ENCODE assay signal across 13 mouse cellular contexts in genomic region chr1:31152799-31153426, GRCm38 (mm10). TPM values are rescaled to one million over a fixed set of nuclear protein-coding genes. Genes with fewer than 3 reads are reported as not detected.
DNase-seq lines count a peak whose midpoint lies in the region; ATAC-seq and TF ChIP-seq lines count a peak whose summit lies in the region.
"Had no signal": no experiment of that assay in that cellular context is flagged by ENCODE, and none has a peak within 500 bp of the region (broad histone marks: within the 10 kb centered on the region; RNA-seq: fewer than 3 reads in every experiment).

No protein-coding gene starts in this region.

- no peak for TF ChIP-seq EP300 in liver, postnatal 0 days (IDR thresholded peaks at IDR 0.05; ENCODE audit: low read depth)

- no peaks in the 10 kb centered on the region for H3K9me3 ChIP-seq in heart, embryonic 10.5 days
- H3K9me3 ChIP-seq in liver, postnatal 0 days (ENCODE audit: low read length) = no peaks in the 10 kb centered on the region
- H3K9me3 ChIP-seq: forebrain, embryonic 15.5 days; hindbrain, embryonic 13.5 days; limb, embryonic 10.5 days had no signal

- no peaks in the 10 kb centered on the region for H3K4me1 ChIP-seq in heart, embryonic 10.5 days
- no peaks in the 10 kb centered on the region; the same call in 1 of the 2 replicates for H3K4me1 ChIP-seq in liver, postnatal 0 days (ENCODE audit: insufficient read depth)
- H3K4me1 ChIP-seq: forebrain, embryonic 15.5 days; hindbrain, embryonic 13.5 days had no signal

- peak; percentile 71 for ATAC-seq in liver, postnatal 0 days
- ATAC-seq: forebrain, embryonic 15.5 days had no signal

- no peaks in the 10 kb centered on the region for H3K36me3 ChIP-seq in heart, embryonic 10.5 days
- H3K36me3 ChIP-seq in liver, postnatal 0 days (replicated peaks; ENCODE audit: insufficient read depth, low read length) = no peaks in the 10 kb centered on the region
- H3K36me3 ChIP-seq: forebrain, embryonic 15.5 days; hindbrain, embryonic 13.5 days; limb, embryonic 10.5 days had no signal

- H3K9ac ChIP-seq in liver, postnatal 0 days (replicated peaks) = no peak overlapping the region
- H3K9ac ChIP-seq: forebrain, embryonic 15.5 days; hindbrain, embryonic 13.5 days had no signal

- no peaks in the 10 kb centered on the region for H3K27me3 ChIP-seq in heart, embryonic 10.5 days (ENCODE audit: insufficient read depth, poor library complexity, severe bottlenecking)
- H3K27me3 ChIP-seq in liver, postnatal 0 days (ENCODE audit: insufficient read depth, low read length) = no peaks in the 10 kb centered on the region
- H3K27me3 ChIP-seq: forebrain, embryonic 15.5 days; hindbrain, embryonic 13.5 days had no signal

- WGBS in heart, embryonic 10.5 days = 55% methylated on average over 2 of the region's 2 CpGs
- WGBS in liver, postnatal 0 days (ENCODE audit: insufficient replicate concordance) = 42% methylated on average over 2 of the region's 2 CpGs

- DNase-seq in heart, adult 18-20 months = peak; percentile 21 to 28
- DNase-seq in heart, embryonic 10.5 days (ENCODE audit: low spot score) = no peak
- peak; percentile 21 for DNase-seq in 416B (ENCODE audit: low read depth)
- peak; percentile 30 for DNase-seq in adrenal gland, postnatal 10 days
- peak; percentile 16 for DNase-seq in liver, postnatal 0 days
- no peak for DNase-seq in ovary, postnatal 36 days (ENCODE audit: low spot score)
- no peak for DNase-seq in urinary bladder, adult 2 months (ENCODE audit: low spot score)
- DNase-seq in frontal cortex, postnatal 36 days (ENCODE audit: low spot score in 2 of 2) = no peak
- DNase-seq: cerebellum, adult 9-11 months had no signal

- TF ChIP-seq CTCF in liver, postnatal 0 days (IDR thresholded peaks at IDR 0.05; ENCODE audit: low read depth) = peak; percentile 67

- no peak overlapping the region for H3K4me2 ChIP-seq in liver, postnatal 0 days (ENCODE audit: low read depth, low read length)
- H3K4me2 ChIP-seq: forebrain, embryonic 15.5 days; hindbrain, embryonic 13.5 days had no signal

- no peak overlapping the region for H3K27ac ChIP-seq in heart, embryonic 10.5 days
- H3K27ac ChIP-seq in liver, postnatal 0 days (ENCODE audit: low read depth) = no peak overlapping the region
- H3K27ac ChIP-seq: forebrain, embryonic 15.5 days; hindbrain, embryonic 13.5 days; limb, embryonic 10.5 days had no signal

- H3K4me3 ChIP-seq in heart, embryonic 10.5 days = no peak overlapping the region
- no peak overlapping the region for H3K4me3 ChIP-seq in liver, postnatal 0 days (ENCODE audit: low read depth, low read length)
- H3K4me3 ChIP-seq: forebrain, embryonic 15.5 days; hindbrain, embryonic 13.5 days; limb, embryonic 10.5 days; myocyte had no signal

RNA-seq across cellular contexts. Expression of gene Lgsn, which starts 23.3 kb away (rescaled TPM):
- not detected for total RNA-seq in heart, adult 18-20 months (2021)
- polyA plus RNA-seq in heart, embryonic 10.5 days (2016; fragmentation: Nextera tagmentation; extraction: Ambion mirVana) = not detected in 2 replicates
- not detected for total RNA-seq in adrenal gland, postnatal 10 days (2021)
- polyA plus RNA-seq in liver, postnatal 0 days (2015; fragmentation: Nextera tagmentation; extraction: Ambion mirVana) = not detected in 2 replicates
- not detected in 2 replicates for polyA plus RNA-seq in urinary bladder, adult 2 months (2012; rRNA removed)
- polyA plus RNA-seq: forebrain, embryonic 15.5 days; hindbrain, embryonic 13.5 days; limb, embryonic 10.5 days; myocyte had no signal

Comparison
In these comparisons a context has a peak if more than half of its experiments do, and no peak if none do; other contexts are left out.
1. DNase-seq: peak in heart, adult 18-20 months (2 of 2), 416B (single experiment), adrenal gland, postnatal 10 days (single experiment) and liver, postnatal 0 days (single experiment); none in heart, embryonic 10.5 days (single experiment), ovary, postnatal 36 days (single experiment), urinary bladder, adult 2 months (single experiment) and frontal cortex, postnatal 36 days (0 of 2).